Mouse (Mus musculus) thymus, adult 2 months (tissue): ENCODE results near the gene Ino80.

Source experiments
- CTCF ChIP-seq: fragments of 200-500 bp; IDR thresholded peaks from 2 replicates; pipeline ENCODE4 v1.5.1; 2012; ENCODE audit warnings: mild to moderate bottlenecking, control low read depth, low read length, moderate library complexity, borderline replicate concordance; ENCODE audit not compliant: control insufficient read depth, poor library complexity, insufficient read depth; ENCODE audit errors: extremely low read depth
- POLR2A ChIP-seq: fragments of 200-500 bp; IDR thresholded peaks from 2 replicates; pipeline ENCODE4 v1.6.1; 2012; ENCODE audit warnings: mild to moderate bottlenecking, low read length, control low read depth, moderate library complexity; ENCODE audit not compliant: control insufficient read depth, poor library complexity, insufficient read depth; ENCODE audit errors: extremely low read depth

DNA sequence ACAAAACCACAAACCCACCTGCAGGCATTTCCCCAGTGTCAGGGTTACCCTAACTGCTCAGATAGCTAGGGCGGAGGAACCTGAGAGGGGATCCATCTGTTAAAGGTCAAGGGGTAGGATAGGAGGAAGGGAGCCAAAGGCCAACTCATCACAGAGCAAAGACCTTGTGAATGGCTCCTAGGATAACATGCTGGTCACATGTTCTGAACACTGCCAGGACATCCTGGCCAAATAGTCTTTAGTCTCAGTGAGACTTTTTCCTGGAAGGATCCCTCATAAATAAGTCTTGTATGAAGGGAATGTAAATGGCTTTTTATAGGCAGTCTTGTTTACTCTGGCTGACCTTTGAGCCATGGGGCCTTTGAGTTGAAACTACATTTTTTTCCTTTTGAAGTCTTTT lies 78.8 kb downstream of the Ino80 start:
- no peak for TF ChIP-seq CTCF
- TF ChIP-seq POLR2A, result no peak
